Mouse (Mus musculus) left cerebral cortex, adult 2 months (tissue): ENCODE measurements around the gene Ddn. TPM values are rescaled to one million over a fixed set of nuclear protein-coding genes. Genes with fewer than 3 reads are reported as not detected.

Source experiments
- DNase-seq, 2 experiments: peaks; one replicate each; pipeline ENCODE4 v3.0.0; 2021 to 2022; ENCODE audit warnings: low spot score in 2 of 2, mixed read lengths in 1 of 2; ENCODE audit errors: extremely low spot score in 1 of 2
- H3K27ac ChIP-seq: fragments of 200-600 bp; 2 replicates; pipeline ENCODE4 v1.8.1; 2022
- H3K4me3 ChIP-seq: fragments of 200-600 bp; 2 replicates; pipeline ENCODE4 v1.8.1; 2022
- CTCF ChIP-seq: fragments of 200-600 bp; IDR thresholded peaks from 2 replicates; pipeline ENCODE4 v1.8.1; 2022; ENCODE audit warnings: antibody characterized with exemption, mild to moderate bottlenecking, moderate library complexity
- intact Hi-C: fragments of 180-260 bp; cut with DNase I; formaldehyde crosslinking; loops from one replicate; pipeline ENCODE4 v1.15.1; 2025
- total RNA-seq, 2 experiments: library from RNA; stranded (reverse); gene quantifications; 2 replicates each; pipeline ENCODE4 v1.2.3; 2021

Gene Ddn
- total RNA-seq, 2 experiments from 2014 or later: 739 to 834 TPM

DNA sequence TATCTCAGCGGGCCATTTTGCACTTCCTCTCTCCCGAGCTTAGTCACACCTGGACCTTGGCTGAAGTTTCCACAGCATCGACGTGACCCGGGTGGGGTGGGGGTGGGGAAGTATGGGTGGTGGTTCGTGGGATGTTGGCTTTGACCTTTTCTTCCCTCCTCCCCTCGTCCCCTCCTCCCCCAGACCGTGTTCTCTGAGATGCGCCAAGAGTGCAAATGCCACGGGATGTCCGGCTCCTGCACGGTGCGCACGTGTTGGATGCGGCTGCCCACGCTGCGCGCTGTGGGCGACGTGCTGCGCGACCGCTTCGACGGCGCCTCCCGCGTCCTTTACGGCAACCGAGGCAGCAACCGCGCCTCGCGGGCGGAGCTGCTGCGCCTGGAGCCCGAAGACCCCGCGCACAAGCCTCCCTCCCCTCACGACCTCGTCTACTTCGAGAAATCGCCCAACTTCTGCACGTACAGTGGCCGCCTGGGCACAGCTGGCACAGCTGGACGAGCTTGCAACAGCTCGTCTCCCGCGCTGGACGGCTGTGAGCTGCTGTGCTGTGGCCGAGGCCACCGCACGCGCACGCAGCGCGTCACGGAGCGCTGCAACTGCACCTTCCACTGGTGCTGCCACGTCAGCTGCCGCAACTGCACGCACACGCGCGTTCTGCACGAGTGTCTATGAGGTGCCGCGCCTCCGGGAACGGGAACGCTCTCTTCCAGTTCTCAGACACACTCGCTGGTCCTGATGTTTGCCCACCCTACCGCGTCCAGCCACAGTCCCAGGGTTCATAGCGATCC is 16.9 kb downstream of the Ddn start:
- intact Hi-C loops: no loop called here
- Histone ChIP-seq H3K27ac (no peak overlapping the region), H3K4me3 (peak overlapping the region; percentile 36)
- peak; percentile 68 for DNase-seq
- TF ChIP-seq CTCF: no peak

DNA sequence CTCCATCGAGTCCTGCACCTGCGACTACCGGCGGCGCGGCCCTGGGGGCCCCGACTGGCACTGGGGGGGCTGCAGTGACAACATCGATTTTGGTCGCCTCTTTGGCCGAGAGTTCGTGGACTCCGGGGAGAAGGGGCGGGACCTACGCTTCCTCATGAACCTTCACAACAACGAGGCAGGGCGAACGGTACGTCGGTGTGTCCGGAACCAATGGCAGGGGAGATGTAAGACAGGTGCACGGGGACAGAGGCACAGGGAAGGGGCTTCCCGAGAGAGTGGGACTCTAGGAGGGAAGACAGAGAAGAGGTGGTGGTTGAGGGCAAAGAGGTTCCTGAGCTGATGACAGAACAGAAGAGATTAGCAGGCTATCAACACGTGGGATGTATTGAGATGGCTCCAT is 17.5 kb downstream of the Ddn start:
- no peak overlapping the region for H3K27ac ChIP-seq
- DNase-seq: no peak
- intact Hi-C loops: no loop called here
- no peak for TF ChIP-seq CTCF
- H3K4me3 ChIP-seq: no peak overlapping the region

DNA sequence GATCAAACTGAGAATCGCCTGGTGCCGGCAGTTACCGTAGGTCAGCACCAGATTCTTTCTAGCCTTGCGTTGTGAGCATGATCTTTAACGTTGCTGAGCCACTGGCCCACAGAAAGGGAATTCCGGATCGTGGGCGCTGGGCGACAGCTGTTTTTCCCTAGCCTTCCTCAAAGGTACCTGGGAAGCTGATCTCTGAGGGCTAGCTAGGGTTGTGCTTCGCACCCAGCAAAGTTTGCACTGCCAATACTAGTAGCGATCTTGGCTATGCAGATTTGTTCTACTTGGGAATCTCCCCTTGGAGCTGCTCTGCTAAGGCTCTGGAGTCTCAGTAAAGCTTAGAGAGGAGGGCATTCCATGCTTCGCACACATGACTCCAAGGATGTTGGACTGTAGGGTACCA is 18.1 kb downstream of the Ddn start:
- TF ChIP-seq CTCF: no peak
- intact Hi-C loops: no loop called here
- no peak for DNase-seq
- H3K27ac ChIP-seq: no peak overlapping the region
- no peak overlapping the region for H3K4me3 ChIP-seq

DNA sequence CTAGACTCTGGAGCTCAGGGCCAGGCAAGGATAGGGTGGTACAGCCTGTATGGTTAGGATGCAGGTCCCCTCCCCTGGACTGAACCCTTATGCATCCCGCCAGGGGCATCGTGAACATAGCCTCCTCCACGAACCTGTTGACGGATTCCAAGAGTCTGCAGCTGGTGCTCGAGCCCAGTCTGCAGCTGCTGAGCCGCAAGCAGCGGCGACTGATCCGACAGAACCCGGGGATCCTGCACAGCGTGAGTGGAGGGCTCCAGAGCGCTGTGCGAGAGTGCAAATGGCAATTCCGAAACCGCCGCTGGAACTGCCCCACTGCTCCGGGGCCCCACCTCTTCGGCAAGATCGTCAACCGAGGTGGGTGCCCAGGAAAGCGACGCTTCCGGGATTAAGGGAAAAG is 18.5 kb downstream of the Ddn start:
- Histone ChIP-seq H3K27ac (no peak overlapping the region), H3K4me3 (no peak overlapping the region)
- TF ChIP-seq CTCF: no peak
- intact Hi-C loops: no loop called here
- DNase-seq: no peak

DNA sequence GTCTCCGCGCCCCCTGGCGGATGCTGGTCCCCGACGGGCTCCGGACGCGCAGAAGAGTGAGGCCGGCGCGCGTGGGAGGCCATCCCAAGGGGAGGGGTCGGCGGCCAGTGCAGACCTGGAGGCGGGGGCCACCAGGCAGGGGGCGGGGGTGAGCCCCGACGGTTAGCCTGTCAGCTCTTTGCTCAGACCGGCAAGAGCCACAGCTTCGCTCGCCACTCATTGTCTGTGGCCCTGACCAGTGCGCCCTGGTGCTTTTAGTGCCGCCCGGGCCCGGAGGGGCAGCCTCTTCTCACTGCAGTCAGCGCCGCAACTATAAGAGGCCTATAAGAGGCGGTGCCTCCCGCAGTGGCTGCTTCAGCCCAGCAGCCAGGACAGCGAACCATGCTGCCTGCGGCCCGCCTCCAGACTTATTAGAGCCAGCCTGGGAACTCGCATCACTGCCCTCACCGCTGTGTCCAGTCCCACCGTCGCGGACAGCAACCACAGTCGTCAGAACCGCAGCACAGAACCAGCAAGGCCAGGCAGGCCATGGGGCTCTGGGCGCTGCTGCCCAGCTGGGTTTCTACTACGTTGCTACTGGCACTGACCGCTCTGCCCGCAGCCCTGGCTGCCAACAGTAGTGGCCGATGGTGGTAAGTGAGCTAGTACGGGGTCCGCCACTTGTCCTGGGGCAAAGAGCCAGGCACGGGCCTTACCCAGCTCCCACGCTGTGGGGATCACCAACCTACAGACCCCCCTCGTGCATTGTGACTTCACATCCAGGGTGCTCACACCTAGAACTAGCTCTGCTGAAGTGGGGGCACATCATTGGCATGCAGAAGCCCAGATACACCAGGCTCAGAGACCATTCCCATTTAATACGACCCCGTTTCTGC is 19.4 kb downstream of the Ddn start, which contains the start of gene Wnt1:
TSS of gene Wnt1 (plus strand) at position 197 of the 875 bp plus-strand sequence.
- intact Hi-C loops: no loop called here
- no peak within 1 kb of the TSS for H3K4me3 ChIP-seq

DNA sequence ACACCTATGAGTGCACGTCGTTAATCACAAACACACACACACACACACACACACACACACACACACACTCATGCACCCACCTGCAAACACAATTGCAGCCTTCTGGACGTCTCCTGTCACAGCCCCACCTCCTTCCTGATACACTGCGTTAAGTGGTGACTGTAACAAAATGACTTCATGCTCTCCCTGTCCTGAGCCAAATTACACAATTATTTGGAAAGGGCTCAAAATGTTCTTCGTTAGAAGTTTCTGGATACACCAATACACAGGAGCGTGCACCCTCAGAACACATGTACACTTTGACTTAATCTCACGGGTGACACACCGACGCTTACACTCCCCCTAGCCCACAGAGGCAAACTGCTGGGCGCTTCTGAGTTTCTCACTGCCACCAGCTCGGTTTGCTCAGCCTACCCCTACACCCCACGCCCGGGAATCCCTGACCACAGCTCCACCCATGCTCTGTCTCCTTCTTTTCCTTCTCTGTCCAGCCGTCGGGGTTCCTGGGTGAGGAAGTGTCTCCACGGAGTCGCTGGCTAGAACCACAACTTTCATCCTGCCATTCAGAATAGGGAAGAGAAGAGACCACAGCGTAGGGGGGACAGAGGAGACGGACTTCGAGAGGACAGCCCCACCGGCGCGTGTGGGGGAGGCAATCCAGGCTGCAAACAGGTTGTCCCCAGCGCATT is 20.2 kb downstream of the Ddn start:
- no peak for DNase-seq
- intact Hi-C loops: no loop called here
- no peak overlapping the region for H3K4me3 ChIP-seq
- no peak overlapping the region for H3K27ac ChIP-seq
- TF ChIP-seq CTCF: no peak

More for the DNA sequence above, 19.4 kb downstream of the Ddn start, which contains the start of gene Wnt1:
- no peak within 1 kb of the TSS for H3K27ac ChIP-seq
- no peak for DNase-seq
- TF ChIP-seq CTCF: peak; percentile 56

DNA sequence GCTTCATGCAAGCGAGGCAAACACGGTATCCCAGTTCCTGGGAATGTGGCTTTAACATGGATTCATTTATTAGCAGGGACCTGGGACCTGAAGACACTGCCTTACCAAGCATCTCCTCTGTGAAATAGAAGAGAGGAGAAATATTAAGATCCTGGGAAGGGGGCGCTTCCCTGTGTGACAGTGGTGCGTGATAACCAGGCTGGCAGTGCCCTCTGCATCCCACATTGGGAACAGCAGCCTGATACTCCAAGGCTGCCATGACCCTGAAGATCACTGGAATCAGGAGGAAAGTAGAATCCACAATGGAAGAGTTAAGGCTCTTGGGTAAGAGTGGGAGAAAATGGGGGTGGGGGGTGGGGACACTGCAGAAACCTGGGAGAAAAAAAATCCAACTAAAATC is 21.4 kb downstream of the Ddn start:
- Histone ChIP-seq H3K4me3 (no peak overlapping the region), H3K27ac (no peak overlapping the region)
- TF ChIP-seq CTCF: peak; percentile 50
- intact Hi-C loops: no loop called here
- DNase-seq: no peak

DNA sequence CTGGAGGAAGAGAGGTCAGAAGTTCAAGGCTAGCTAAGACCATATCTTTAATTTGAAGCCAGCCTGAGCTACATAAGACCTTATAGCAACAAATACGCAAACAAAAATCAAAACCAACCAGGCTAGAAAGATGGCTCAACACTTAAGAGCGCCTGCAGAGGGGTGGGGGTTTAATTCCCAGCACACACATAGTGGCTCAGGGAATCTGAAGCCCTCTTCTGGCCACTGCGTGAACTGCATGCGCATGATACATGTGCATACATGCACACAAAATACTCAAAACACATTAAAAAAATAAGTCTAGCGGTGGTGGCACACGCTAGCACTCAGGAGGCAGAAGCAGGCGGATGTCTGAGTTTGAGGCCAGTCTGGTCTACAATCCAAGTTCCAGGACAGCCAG is 23.5 kb downstream of the Ddn start:
- H3K27ac ChIP-seq: no peak overlapping the region
- peak; percentile 55 for TF ChIP-seq CTCF
- no peak overlapping the region for H3K4me3 ChIP-seq
- no peak for DNase-seq
- intact Hi-C loops: no loop called here

DNA sequence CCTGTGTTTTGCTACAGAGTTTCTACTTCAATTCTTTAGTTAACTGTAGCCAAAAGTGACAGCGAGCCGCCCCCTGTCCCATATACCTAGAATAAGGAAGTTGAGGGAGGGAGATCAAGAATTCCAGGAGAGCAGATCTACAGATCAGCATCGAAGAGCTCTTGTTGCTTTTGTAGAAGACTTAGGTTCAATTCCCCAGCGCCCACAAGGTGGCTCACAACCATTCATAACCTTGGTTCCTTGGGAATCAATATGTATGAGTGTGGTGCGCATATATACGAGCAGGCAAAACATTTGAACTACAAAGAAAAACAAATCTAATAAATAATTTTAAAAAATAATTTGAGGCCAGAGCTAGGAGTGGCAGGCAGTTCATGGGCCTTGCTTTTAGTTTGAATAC is 28.1 kb downstream of the Ddn start:
- no peak; the same call in 1 of the 2 replicates for TF ChIP-seq CTCF
- H3K4me3 ChIP-seq: no peak overlapping the region
- intact Hi-C loops: no loop called here
- no peak overlapping the region for H3K27ac ChIP-seq
- DNase-seq: no peak

DNA sequence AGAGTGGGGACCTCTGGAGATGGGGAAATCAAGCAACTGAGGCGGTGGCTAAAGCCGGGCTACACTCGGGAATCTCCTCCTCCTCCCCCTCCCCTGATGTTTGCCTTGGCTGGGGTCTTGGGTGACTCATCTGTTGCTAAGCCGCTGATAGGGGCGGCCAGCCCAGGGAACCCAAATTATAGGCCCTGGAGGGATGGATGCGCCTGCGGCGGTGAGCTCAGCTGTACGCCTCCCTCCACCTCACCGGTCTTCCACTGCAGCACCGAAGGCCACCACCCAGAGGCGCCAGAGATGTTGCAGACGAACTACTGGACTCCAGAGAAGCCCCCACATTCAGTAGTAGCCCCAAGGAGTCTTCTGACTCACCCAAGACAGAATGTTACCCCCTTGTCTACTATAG is 28.7 kb downstream of the Ddn start:
- Histone ChIP-seq H3K27ac (no peak overlapping the region), H3K4me3 (no peak overlapping the region)
- intact Hi-C loops: no loop called here
- TF ChIP-seq CTCF: peak; percentile 29
- DNase-seq: no peak

DNA sequence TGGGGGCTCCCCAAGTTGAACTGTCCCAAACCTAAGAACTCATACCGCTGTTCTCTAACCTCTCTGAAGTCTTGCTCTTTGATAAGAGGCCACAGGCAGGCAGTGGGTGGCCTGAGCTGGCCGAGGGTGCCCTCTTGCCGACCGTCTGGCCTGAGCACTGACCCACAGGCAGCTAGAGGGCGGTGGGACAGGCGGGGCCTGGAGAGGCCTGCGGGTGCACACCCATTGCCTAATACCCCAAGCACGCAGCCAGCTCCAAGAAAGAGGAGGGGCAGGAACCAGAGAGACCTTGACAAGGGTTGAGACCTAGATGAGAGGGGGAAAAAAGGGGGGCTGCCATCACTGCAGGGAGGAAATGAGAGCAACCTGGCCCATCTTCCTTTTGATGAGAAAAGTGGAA is 29.2 kb downstream of the Ddn start:
- H3K27ac ChIP-seq: no peak overlapping the region
- intact Hi-C loops: no loop called here
- TF ChIP-seq CTCF: no peak
- DNase-seq: no peak
- H3K4me3 ChIP-seq: no peak overlapping the region

DNA sequence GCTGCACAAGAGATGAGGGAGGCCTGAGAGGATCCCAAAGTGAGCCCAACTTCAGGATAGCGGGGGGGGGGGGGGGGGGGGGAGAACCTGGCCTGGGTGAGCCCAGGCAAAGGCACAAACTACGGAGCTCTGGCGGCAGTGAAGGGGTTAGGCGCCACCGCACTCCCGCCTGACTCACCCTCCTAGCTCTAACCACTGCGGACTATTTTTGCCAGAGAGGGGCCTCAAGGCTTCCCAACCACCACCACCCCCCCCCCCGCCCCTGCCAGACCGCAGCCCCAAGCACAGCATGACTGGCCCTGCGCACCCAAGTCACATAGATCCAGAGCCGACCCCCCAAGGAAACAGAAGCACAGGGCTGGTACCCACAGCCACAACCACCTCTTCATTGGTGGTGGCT is 30.5 kb downstream of the Ddn start:
- no peak for TF ChIP-seq CTCF
- DNase-seq: no peak
- Histone ChIP-seq H3K27ac (no peak overlapping the region), H3K4me3 (no peak overlapping the region)
- intact Hi-C loops: no loop called here
